8 mouse cellular contexts compared by ENCODE assay signal in genomic region chr10:80350292-80350691, GRCm38 (mm10). TPM values are rescaled to one million over a fixed set of nuclear protein-coding genes. Genes with fewer than 3 reads are reported as not detected.
A peak's percentile ranks its signal among the peaks of the same experiment; 100 is the strongest.
DNase-seq lines count a peak whose midpoint lies in the region; ATAC-seq and TF ChIP-seq lines count a peak whose summit lies in the region.

No protein-coding gene starts in this region.

- DNase-seq in ZHBTc4 (ENCODE audit: low read depth, low spot score) = peak; percentile 93
- peak; percentile 66 to 86 for DNase-seq in cerebellum, postnatal 4 days (ENCODE audit: low spot score in 2 of 2)
- DNase-seq in gastrocnemius, adult 8-10 months (ENCODE audit: low spot score in 2 of 2) = peak; percentile 77 to 79
- peak; percentile 77 for DNase-seq in hindbrain, postnatal 0 days (ENCODE audit: low spot score)
- DNase-seq in left cerebral cortex, postnatal 14 days (ENCODE audit: low spot score in 2 of 2) = peak; percentile 79 to 87
- DNase-seq in right cerebral cortex, postnatal 25 days = peak; percentile 73
- peak; percentile 84 to 86 for DNase-seq in urinary bladder, postnatal 36 days (ENCODE audit: low spot score in 2 of 2)

- H3K4me2 ChIP-seq in hindbrain, postnatal 0 days (ENCODE audit: low read depth, low read length) = no peak overlapping the region

- H3K27ac ChIP-seq in hindbrain, postnatal 0 days = no peak overlapping the region

- ATAC-seq in hindbrain, postnatal 0 days = peak; percentile 69
- peak; percentile 86 for ATAC-seq in megakaryocyte-erythroid progenitor cell, adult 5-6 weeks (replicated peaks; ENCODE audit: low FRiP score, low TSS enrichment, poor library complexity, severe bottlenecking)

- no peaks in the 10 kb centered on the region for H3K36me3 ChIP-seq in hindbrain, postnatal 0 days (ENCODE audit: insufficient read depth, low read length)

- no peak overlapping the region for H3K4me3 ChIP-seq in hindbrain, postnatal 0 days (ENCODE audit: low read length)

- H3K9me3 ChIP-seq in hindbrain, postnatal 0 days (ENCODE audit: low read length) = no peaks in the 10 kb centered on the region

- WGBS in hindbrain, postnatal 0 days = 3% methylated on average over 7 of the region's 7 CpGs

- intact Hi-C loops in left cerebral cortex, postnatal 14 days (cut with DNase I) = loop anchor here (10.0 kb wide), 1 partner anchor 145 kb away; the partner anchor contains the start of gene Onecut3

- no peaks in the 10 kb centered on the region for H3K4me1 ChIP-seq in hindbrain, postnatal 0 days (ENCODE audit: insufficient read depth, low read length)

- H3K9ac ChIP-seq in hindbrain, postnatal 0 days (replicated peaks; ENCODE audit: low read length) = no peak overlapping the region

- TF ChIP-seq CTCF in hindbrain, postnatal 0 days (IDR thresholded peaks at IDR 0.05; ENCODE audit: low read depth) = peak; percentile 97

- H3K27me3 ChIP-seq in hindbrain, postnatal 0 days (ENCODE audit: insufficient read depth, low read length) = peaks cover 54% of the 10 kb centered on the region

RNA-seq across cellular contexts. Expression of gene Adamtsl5, which starts 2.1 kb away (rescaled TPM):
- total RNA-seq in gastrocnemius, adult 8-10 months (2022) = 10 to 100 TPM; 22.6 to 30.4 (median 26.9) TPM
- total RNA-seq in hindbrain, postnatal 0 days (2014; rRNA removed) = 0.18 and 1.0 TPM in 2 replicates
- 0.91 and 1.2 TPM in 2 replicates for polyA plus RNA-seq in hindbrain, postnatal 0 days (2015; fragmentation: Nextera tagmentation; extraction: Ambion mirVana)
- 1 to 10 TPM; 2.0 to 4.2 TPM for total RNA-seq in left cerebral cortex, postnatal 14 days (2021)
- 1.5 and 3.3 TPM in 2 replicates for total RNA-seq in megakaryocyte-erythroid progenitor cell, adult 5-6 weeks (2014; fragmentation: Nextera tagmentation)
- 0.30 and 2.3 TPM in 2 replicates for total RNA-seq in megakaryocyte-erythroid progenitor cell, adult 5-6 weeks (2017)

RNA-seq across cellular contexts. Expression of gene Plk5, which starts 6.0 kb away (rescaled TPM):
- under 1 TPM in 2 of 4 experiments, not detected in 2; 0.27 to 0.36 TPM for total RNA-seq in gastrocnemius, adult 8-10 months (2022)
- 15.7 and 18.3 TPM in 2 replicates for total RNA-seq in hindbrain, postnatal 0 days (2014; rRNA removed)
- polyA plus RNA-seq in hindbrain, postnatal 0 days (2015; fragmentation: Nextera tagmentation; extraction: Ambion mirVana) = 8.9 and 9.3 TPM in 2 replicates
- total RNA-seq in left cerebral cortex, postnatal 14 days (2021) = 10 to 100 TPM in 1 of 2 experiments, 1 to 10 TPM in 1; 7.6 to 10.6 TPM
- total RNA-seq in megakaryocyte-erythroid progenitor cell, adult 5-6 weeks (2014; fragmentation: Nextera tagmentation) = 0.79 TPM in 1 of 2 replicates, not detected in the other
- total RNA-seq in megakaryocyte-erythroid progenitor cell, adult 5-6 weeks (2017) = not detected in 2 replicates

RNA-seq across cellular contexts. Expression of gene Reep6, which starts 20.5 kb away (rescaled TPM):
- 1 to 10 TPM; 2.6 to 4.0 (median 3.2) TPM for total RNA-seq in gastrocnemius, adult 8-10 months (2022)
- total RNA-seq in hindbrain, postnatal 0 days (2014; rRNA removed) = 3.7 TPM in 2 replicates
- 5.2 and 5.5 TPM in 2 replicates for polyA plus RNA-seq in hindbrain, postnatal 0 days (2015; fragmentation: Nextera tagmentation; extraction: Ambion mirVana)
- total RNA-seq in left cerebral cortex, postnatal 14 days (2021) = 10 to 100 TPM in 1 of 2 experiments, 1 to 10 TPM in 1; 8.6 to 10.1 TPM
- 23.1 and 23.7 TPM in 2 replicates for total RNA-seq in megakaryocyte-erythroid progenitor cell, adult 5-6 weeks (2014; fragmentation: Nextera tagmentation)
- total RNA-seq in megakaryocyte-erythroid progenitor cell, adult 5-6 weeks (2017) = 2.7 and 6.8 TPM in 2 replicates

RNA-seq across cellular contexts. Expression of gene Pcsk4, which starts 21.0 kb away (rescaled TPM):
- total RNA-seq in gastrocnemius, adult 8-10 months (2022) = 1 to 10 TPM in 1 of 4 experiments, under 1 TPM in 3; 0.67 to 1.1 (median 0.91) TPM
- total RNA-seq in hindbrain, postnatal 0 days (2014; rRNA removed) = 3.8 and 6.7 TPM in 2 replicates
- 11.0 and 11.8 TPM in 2 replicates for polyA plus RNA-seq in hindbrain, postnatal 0 days (2015; fragmentation: Nextera tagmentation; extraction: Ambion mirVana)
- total RNA-seq in left cerebral cortex, postnatal 14 days (2021) = 1 to 10 TPM; 4.9 to 5.7 TPM
- total RNA-seq in megakaryocyte-erythroid progenitor cell, adult 5-6 weeks (2014; fragmentation: Nextera tagmentation) = 16.1 and 23.0 TPM in 2 replicates
- 1.6 and 2.6 TPM in 2 replicates for total RNA-seq in megakaryocyte-erythroid progenitor cell, adult 5-6 weeks (2017)

RNA-seq across cellular contexts. Expression of gene 2310011J03Rik, which starts 30.0 kb away (rescaled TPM):
- total RNA-seq in gastrocnemius, adult 8-10 months (2022) = 1 to 10 TPM; 5.4 to 8.9 (median 6.6) TPM
- 28.9 and 36.0 TPM in 2 replicates for total RNA-seq in hindbrain, postnatal 0 days (2014; rRNA removed)
- polyA plus RNA-seq in hindbrain, postnatal 0 days (2015; fragmentation: Nextera tagmentation; extraction: Ambion mirVana) = 35.7 and 38.4 TPM in 2 replicates
- total RNA-seq in left cerebral cortex, postnatal 14 days (2021) = 10 to 100 TPM; 21.2 to 25.5 TPM
- 34.1 and 50.4 TPM in 2 replicates for total RNA-seq in megakaryocyte-erythroid progenitor cell, adult 5-6 weeks (2014; fragmentation: Nextera tagmentation)
- 16.6 and 21.3 TPM in 2 replicates for total RNA-seq in megakaryocyte-erythroid progenitor cell, adult 5-6 weeks (2017)

Comparison
In these comparisons a context has a peak if more than half of its experiments do, and no peak if none do; other contexts are left out.
1. RNA of gene Adamtsl5, which starts 2.1 kb away (total RNA-seq): 22.6 to 30.4 TPM in gastrocnemius, adult 8-10 months; 2.0 to 4.2 TPM in left cerebral cortex, postnatal 14 days, 0.30 to 3.3 TPM in megakaryocyte-erythroid progenitor cell, adult 5-6 weeks and 0.18 to 1.0 TPM in hindbrain, postnatal 0 days; every median in the first group is over 4 times any median in the second.
2. Peak in every context shown above with its lines, with median percentiles within 50 percentile points of each other: DNase-seq.